Mouse (Mus musculus) B cell, adult (primary cell): ENCODE results near the gene Dcun1d1. TPM values are rescaled to one million over a fixed set of nuclear protein-coding genes. Genes with fewer than 3 reads are reported as not detected.

Source experiments
- total RNA-seq: library from RNA; stranded (reverse); gene quantifications from 4 replicates; pipeline ENCODE4 v1.2.4, GENCODE M21; 2023; ENCODE audit not compliant: inconsistent age

Gene Dcun1d1
- total RNA-seq: 72.6 to 99.9 TPM (median 75.9 TPM) in 4 replicates

DNA sequence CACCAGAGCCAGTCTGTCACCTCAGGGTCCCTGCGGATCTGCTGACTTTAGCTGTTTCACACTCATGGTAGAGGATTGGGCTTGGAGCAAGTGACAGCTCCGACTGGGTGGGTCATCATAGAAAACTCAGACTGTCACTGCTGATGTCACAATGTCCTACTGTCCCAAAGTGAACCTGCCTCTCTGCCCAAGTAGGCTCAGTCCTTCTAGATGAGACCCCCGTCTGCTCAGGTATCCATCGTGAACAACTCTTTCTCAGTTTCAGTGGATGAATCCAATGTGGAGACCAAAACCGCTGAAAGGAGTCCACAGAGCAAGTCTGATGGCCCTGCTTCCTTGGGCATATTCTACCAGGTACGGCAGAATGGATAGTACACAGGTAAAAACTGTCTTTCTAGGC, at the start of gene Dcun1d1:
TSS of gene Dcun1d1 (minus strand) at position 101 of the 400 bp plus-strand sequence.

Other genes starting within 250 kb of the Dcun1d1 start
- gene Atp11b, start 183.3 kb downstream of the Dcun1d1 start, total RNA-seq: 81.7 to 101 TPM (median 92.4 TPM) in 4 replicates
- gene Mccc1, start 63.2 kb upstream of the Dcun1d1 start, total RNA-seq: 32.4 to 36.7 TPM (median 34.7 TPM) in 4 replicates
- gene Ccdc144b, start 116.1 kb upstream of the Dcun1d1 start, total RNA-seq: not detected in 4 replicates
- gene Acad9, start 128.5 kb upstream of the Dcun1d1 start, total RNA-seq: 41.1 to 50.3 TPM (median 44.5 TPM) in 4 replicates
- 3.1 to 4.5 TPM (median 3.8 TPM) in 4 replicates for gene D3Ertd254e, start 213.6 kb upstream of the Dcun1d1 start, total RNA-seq